Mouse (Mus musculus) MEL (cell line): ENCODE results near the gene Nsg1. TPM values are rescaled to one million over a fixed set of nuclear protein-coding genes. Genes with fewer than 3 reads are reported as not detected.
A peak's percentile ranks its signal among the peaks of the same experiment; 100 is the strongest.

Source experiments
- DNase-seq: peaks from one replicate; pipeline ENCODE4 v3.0.0; 2011; ENCODE audit warnings: low read depth, low spot score
- H3K27ac ChIP-seq: 2 replicates; pipeline ENCODE4 v1.5.1; 2012; ENCODE audit warnings: low read depth, mild to moderate bottlenecking, control low read depth, low read length, moderate library complexity; ENCODE audit not compliant: control insufficient read depth
- H3K27me3 ChIP-seq, 2 experiments: fragments of 150-350 bp in 1 of 2; sonication (generic) in 1 of 2; 2 replicates each; pipeline ENCODE4 v1.6.1; 2012; ENCODE audit warnings: low read length in 2 of 2, mild to moderate bottlenecking in 2 of 2, improper control_type of control experiment in 1 of 2, moderate library complexity in 1 of 2; ENCODE audit not compliant: insufficient read depth in 2 of 2, control insufficient read depth in 1 of 2
- H3K36me3 ChIP-seq, 2 experiments: 2 replicates each; pipeline ENCODE4 v1.6.1; 2012 to 2014; ENCODE audit warnings: low read length in 2 of 2, improper control_type of control experiment in 1 of 2, inconsistent platforms in 1 of 2, mild to moderate bottlenecking in 1 of 2; ENCODE audit not compliant: insufficient read depth in 2 of 2, control insufficient read depth in 1 of 2
- H3K4me1 ChIP-seq, 2 experiments: fragments of 150-350 bp in 1 of 2; sonication (generic) in 1 of 2; 2 replicates each; pipeline ENCODE4 v1.6.1; 2012; ENCODE audit warnings: low read length in 2 of 2, improper control_type of control experiment in 1 of 2, mild to moderate bottlenecking in 1 of 2; ENCODE audit not compliant: insufficient read depth in 2 of 2, control insufficient read depth in 1 of 2
- H3K4me3 ChIP-seq, 2 experiments: fragments of 150-350 bp in 1 of 2; sonication (generic) in 1 of 2; 2 replicates each; pipeline ENCODE4 v1.5.1; 2012; ENCODE audit warnings: low read depth in 2 of 2, low read length in 2 of 2, mild to moderate bottlenecking in 2 of 2, moderate library complexity in 2 of 2, control low read depth in 1 of 2, improper control_type of control experiment in 1 of 2; ENCODE audit not compliant: control insufficient read depth in 1 of 2, insufficient read depth in 1 of 2
- H3K79me2 ChIP-seq: 2 replicates; pipeline ENCODE4 v1.6.1; 2012; ENCODE audit warnings: mild to moderate bottlenecking, low read length, moderate library complexity; ENCODE audit not compliant: control insufficient read depth, poor library complexity, insufficient read depth
- H3K9ac ChIP-seq: 2 replicates; pipeline ENCODE4 v1.6.1; 2012; ENCODE audit warnings: low read depth, mild to moderate bottlenecking, control low read depth, low read length, moderate library complexity; ENCODE audit not compliant: control insufficient read depth, poor library complexity, severe bottlenecking
- H3K9me3 ChIP-seq: fragments of 150-350 bp; sonication (generic); replicated peaks from 2 replicates; pipeline ENCODE4 v1.6.1; 2012; ENCODE audit warnings: mild to moderate bottlenecking, low read length, improper control_type of control experiment, moderate library complexity; ENCODE audit not compliant: insufficient read depth
- CTCF ChIP-seq, 3 experiments: IDR thresholded peaks in 2 of 3; conservative IDR thresholded peaks in 1 of 3; 2 replicates each; pipeline ENCODE4 v1.5.1; 2011 to 2012; ENCODE audit warnings: low read length in 3 of 3, low read depth in 2 of 3, mild to moderate bottlenecking in 2 of 3, improper control_type of control experiment in 1 of 3, inconsistent platforms in 1 of 3, mixed read lengths in 1 of 3, moderate library complexity in 1 of 3; ENCODE audit not compliant: control insufficient read depth in 1 of 3, insufficient read depth in 1 of 3, poor library complexity in 1 of 3, severe bottlenecking in 1 of 3
- E2F4 ChIP-seq: IDR thresholded peaks from 2 replicates; pipeline ENCODE4 v1.6.1; 2011; ENCODE audit warnings: low read depth, low read length, improper control_type of control experiment, borderline replicate concordance
- ETS1 ChIP-seq: IDR thresholded peaks from 2 replicates; pipeline ENCODE4 v1.6.1; 2012; ENCODE audit warnings: low read depth, mild to moderate bottlenecking, inconsistent platforms, low read length, improper control_type of control experiment, moderate library complexity
- GATA1 ChIP-seq: IDR thresholded peaks from 2 replicates; pipeline ENCODE4 v1.6.1; 2011; ENCODE audit warnings: low read depth, low read length, improper control_type of control experiment
- HCFC1 ChIP-seq: IDR thresholded peaks from 2 replicates; pipeline ENCODE4 v1.6.1; 2012; ENCODE audit warnings: low read depth, mild to moderate bottlenecking, inconsistent platforms, low read length, improper control_type of control experiment, moderate library complexity
- JUND ChIP-seq: IDR thresholded peaks from 2 replicates; pipeline ENCODE4 v1.6.1; 2011; ENCODE audit warnings: low read depth, mild to moderate bottlenecking, improper control_type of control experiment, low read length
- KAT2A ChIP-seq: conservative IDR thresholded peaks from 2 replicates; pipeline ENCODE4 v1.6.1; 2012; ENCODE audit warnings: low read depth, low read length, improper control_type of control experiment, inconsistent platforms
- MAX ChIP-seq: IDR thresholded peaks from 2 replicates; pipeline ENCODE4 v1.6.1; 2011; ENCODE audit warnings: low read length, improper control_type of control experiment
- MEF2A ChIP-seq: IDR thresholded peaks from 2 replicates; pipeline ENCODE4 v1.6.1; 2014; ENCODE audit warnings: low read depth, mild to moderate bottlenecking, inconsistent platforms, low read length, improper control_type of control experiment; ENCODE audit not compliant: poor library complexity, insufficient replicate concordance, severe bottlenecking; ENCODE audit errors: extremely low read depth
- MXI1 ChIP-seq: IDR thresholded peaks from 2 replicates; pipeline ENCODE4 v1.6.1; 2011; ENCODE audit warnings: mild to moderate bottlenecking, low read depth, low read length, improper control_type of control experiment
- POLR2A ChIP-seq, 2 experiments: IDR thresholded peaks; 2 replicates each; pipeline ENCODE4 v1.6.1; 2011 to 2012; ENCODE audit warnings: low read length in 2 of 2, mild to moderate bottlenecking in 2 of 2, control low read depth in 1 of 2, improper control_type of control experiment in 1 of 2, low read depth in 1 of 2, moderate library complexity in 1 of 2; ENCODE audit not compliant: control insufficient read depth in 1 of 2, insufficient read depth in 1 of 2, poor library complexity in 1 of 2
- POLR2AphosphoS2 ChIP-seq: IDR thresholded peaks from 2 replicates; pipeline ENCODE4 v1.6.1; 2011; ENCODE audit warnings: low read length, improper control_type of control experiment
- POLR2AphosphoS5 ChIP-seq: IDR thresholded peaks from 2 replicates; pipeline ENCODE4 v1.6.1; 2012; ENCODE audit warnings: low read depth, borderline replicate concordance, mild to moderate bottlenecking, inconsistent platforms, low read length, moderate library complexity, mixed read lengths
- RCOR1 ChIP-seq: IDR thresholded peaks from 2 replicates; pipeline ENCODE4 v1.6.1; 2012; ENCODE audit warnings: low read depth, mild to moderate bottlenecking, inconsistent platforms, low read length, improper control_type of control experiment
- TCF12 ChIP-seq: IDR thresholded peaks from 2 replicates; pipeline ENCODE4 v1.6.1; 2014; ENCODE audit warnings: low read depth, mild to moderate bottlenecking, inconsistent platforms, low read length, improper control_type of control experiment, moderate library complexity
- UBTF ChIP-seq: IDR thresholded peaks from 2 replicates; pipeline ENCODE4 v1.6.1; 2012; ENCODE audit warnings: low read depth, mild to moderate bottlenecking, inconsistent platforms, low read length, improper control_type of control experiment, moderate library complexity, borderline replicate concordance; ENCODE audit not compliant: insufficient read depth
- USF1 ChIP-seq: IDR thresholded peaks from 2 replicates; pipeline ENCODE4 v1.6.1; 2014; ENCODE audit warnings: low read depth, mild to moderate bottlenecking, inconsistent platforms, low read length, improper control_type of control experiment, moderate library complexity
- ZC3H11A ChIP-seq: IDR thresholded peaks from 2 replicates; pipeline ENCODE4 v1.6.1; 2012; ENCODE audit warnings: low read depth, mild to moderate bottlenecking, inconsistent platforms, low read length, improper control_type of control experiment
- ZKSCAN1 ChIP-seq: IDR thresholded peaks from 2 replicates; pipeline ENCODE4 v1.6.1; 2012; ENCODE audit warnings: low read depth, mild to moderate bottlenecking, inconsistent platforms, low read length, improper control_type of control experiment, moderate library complexity
- ZMIZ1 ChIP-seq: IDR thresholded peaks from 2 replicates; pipeline ENCODE4 v1.6.1; 2012; ENCODE audit warnings: low read depth, mild to moderate bottlenecking, inconsistent platforms, low read length, improper control_type of control experiment, moderate library complexity
- ZNF384 ChIP-seq: IDR thresholded peaks from 2 replicates; pipeline ENCODE4 v1.6.1; 2012; ENCODE audit warnings: low read depth, mild to moderate bottlenecking, inconsistent platforms, low read length, improper control_type of control experiment
- polyA plus RNA-seq, 2 experiments: library from polyadenylated mRNA; stranded (reverse) in 1 of 2; unstranded in 1 of 2; fragments of >175 nt in 1 of 2; fragments of >200 nt in 1 of 2; gene quantifications; 2 replicates each; pipeline versions ENCODE4 v1.2.1 to v1.2.4; 2012; ENCODE audit warnings: low replicate concordance in 2 of 2, low read depth in 1 of 2; ENCODE audit not compliant: insufficient read length in 2 of 2, insufficient read depth in 1 of 2, missing spikeins in 1 of 2
- total RNA-seq: library from RNA; depleted of rRNA; stranded (reverse); fragments of 300-350 nt; gene quantifications from 2 replicates; pipeline ENCODE4 v1.2.3, GENCODE M21; 2012

Gene Nsg1
- total and polyA plus RNA-seq, 3 experiments = 0.12 to 0.18 TPM; not detected in 1

GRCm38 (mm10) chr5:38136247-38136646 is 23.5 kb downstream of the Nsg1 start:
- H3K79me2 ChIP-seq = no peaks in the 10 kb centered on the region
- TF ChIP-seq USF1 (no peak), KAT2A (no peak), POLR2AphosphoS2 (no peak), CTCF (IDR thresholded peaks at IDR 0.05 in 2 of 3, conservative IDR thresholded peaks at IDR 0.05 in 1 of 3; ENCODE audit: control insufficient read depth in 1 of 3, insufficient read depth in 1 of 3, low read depth in 2 of 3, low read length in 3 of 3, poor library complexity in 1 of 3, severe bottlenecking in 1 of 3) (no peak), ZNF384 (no peak), MEF2A (no peak), JUND (no peak)
- no peaks in the 10 kb centered on the region for H3K36me3 ChIP-seq

GRCm38 (mm10) chr5:38129339-38129738 is 30.4 kb downstream of the Nsg1 start:
- H3K4me3 ChIP-seq = no peak overlapping the region
- no peaks in the 10 kb centered on the region for H3K27me3 ChIP-seq
- no peak for TF ChIP-seq UBTF
- no peak for TF ChIP-seq JUND
- TF ChIP-seq ZKSCAN1 = no peak
- TF ChIP-seq TCF12 = peak; percentile 56; the same call in 1 of the 2 replicates
- no peak for TF ChIP-seq ZMIZ1
- TF ChIP-seq ETS1 = no peak
- no peak for TF ChIP-seq POLR2A (IDR thresholded peaks at IDR 0.05; ENCODE audit: control insufficient read depth in 1 of 2, insufficient read depth in 1 of 2, low read depth in 1 of 2, low read length in 2 of 2, poor library complexity in 1 of 2)
- no peak for TF ChIP-seq E2F4
- no peak for TF ChIP-seq MEF2A
- TF ChIP-seq GATA1 = 0 out of 2 replicates have a peak, but pooled peaks have one; percentile 18
- TF ChIP-seq ZC3H11A = no peak
- no peak for TF ChIP-seq MAX
- TF ChIP-seq MXI1 = no peak
- TF ChIP-seq RCOR1 = no peak
- TF ChIP-seq HCFC1 = no peak
- no peak for TF ChIP-seq POLR2AphosphoS5
- H3K9me3 ChIP-seq = no peaks in the 10 kb centered on the region
- H3K4me1 ChIP-seq = no peaks in the 10 kb centered on the region
- no peaks in the 10 kb centered on the region; a peak in 1 of 4 replicates for H3K36me3 ChIP-seq
- DNase-seq = no peak
- no peak overlapping the region for H3K27ac ChIP-seq
- H3K79me2 ChIP-seq = no peaks in the 10 kb centered on the region
- H3K9ac ChIP-seq = no peak overlapping the region

More at GRCm38 (mm10) chr5:38136247-38136646, 23.5 kb downstream of the Nsg1 start:
- no peaks in the 10 kb centered on the region for H3K27me3 ChIP-seq
- no peaks in the 10 kb centered on the region for H3K9me3 ChIP-seq
- no peak for DNase-seq
- H3K4me3 ChIP-seq = no peak overlapping the region
- no peak overlapping the region for H3K27ac ChIP-seq
- H3K9ac ChIP-seq = no peak overlapping the region
- no peaks in the 10 kb centered on the region for H3K4me1 ChIP-seq
